Mouse (Mus musculus): ENCODE results near the gene Gnai2.

Gnai2 gene

GRCm38 (mm10) chr9:107611456-107612190, 23.5 kb downstream of the Gnai2 start:
- DNase-seq (ENCODE audit: low spot score in 2 of 2): peak in 1 of 2 experiments; percentile 51

- DNase-seq (ENCODE audit: low spot score in 2 of 2): no peak
Observed at GRCm38 (mm10) chr9:107609433-107609830, 25.7 kb downstream of the Gnai2 start.

- no peak for DNase-seq (ENCODE audit: low spot score in 2 of 2)
Observed at GRCm38 (mm10) chr9:107608741-107609432, 26.3 kb downstream of the Gnai2 start, which contains the start of gene Sema3b. Gene Sema3b (minus strand): TSS chr9:107609229.

GRCm38 (mm10) chr9:107607653-107608245, 27.4 kb downstream of the Gnai2 start:
- no peak for DNase-seq (ENCODE audit: low spot score in 2 of 2)

DNA sequence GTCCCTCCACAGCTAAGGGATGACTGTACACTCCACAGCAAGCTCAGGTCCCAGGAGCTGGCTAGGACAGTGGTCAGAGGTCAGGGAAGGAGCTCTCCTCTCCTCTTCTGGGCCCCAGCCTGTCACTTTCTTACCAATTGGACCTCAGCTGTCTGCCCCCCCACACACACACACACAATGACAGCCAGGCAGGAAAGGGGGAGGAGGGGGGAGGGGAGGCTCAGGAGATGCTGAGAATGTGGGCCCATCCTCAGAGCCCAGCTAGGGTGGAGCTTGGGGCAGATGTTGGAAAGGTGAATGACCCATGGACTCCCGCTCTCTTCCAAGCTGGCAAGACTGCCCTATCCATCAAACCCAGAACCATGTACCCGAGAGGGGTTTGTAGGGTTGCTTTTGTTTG, 28.1 kb downstream of the Gnai2 start:
- no peak for DNase-seq (ENCODE audit: low spot score in 2 of 2)

DNA sequence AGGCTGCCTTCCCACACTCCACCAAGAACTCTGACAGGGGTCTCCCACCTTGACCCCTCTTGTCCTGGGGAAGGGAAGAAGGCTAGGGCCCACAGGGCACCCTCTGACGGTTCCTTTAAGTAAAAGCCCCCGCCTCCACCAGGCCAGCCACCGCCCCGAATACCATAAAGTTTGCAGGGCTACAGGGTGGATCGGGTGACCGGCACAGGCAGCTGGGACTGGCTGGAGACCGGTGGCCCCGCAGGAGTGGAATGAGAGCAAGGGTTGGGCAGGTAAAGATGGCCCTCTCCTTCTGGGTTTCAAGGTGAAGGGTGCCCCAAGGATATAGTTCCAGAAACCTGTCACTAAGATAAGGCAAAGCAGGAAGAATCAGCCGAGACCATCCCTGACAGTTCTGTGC, 28.6 kb downstream of the Gnai2 start:
- DNase-seq (ENCODE audit: low spot score in 2 of 2): no peak

GRCm38 (mm10) chr9:107605041-107605661, 30.0 kb downstream of the Gnai2 start:
- no peak for DNase-seq (ENCODE audit: low spot score in 2 of 2)

GRCm38 (mm10) chr9:107603251-107603650, 31.9 kb downstream of the Gnai2 start:
- DNase-seq (ENCODE audit: low spot score in 2 of 2): no peak

DNA sequence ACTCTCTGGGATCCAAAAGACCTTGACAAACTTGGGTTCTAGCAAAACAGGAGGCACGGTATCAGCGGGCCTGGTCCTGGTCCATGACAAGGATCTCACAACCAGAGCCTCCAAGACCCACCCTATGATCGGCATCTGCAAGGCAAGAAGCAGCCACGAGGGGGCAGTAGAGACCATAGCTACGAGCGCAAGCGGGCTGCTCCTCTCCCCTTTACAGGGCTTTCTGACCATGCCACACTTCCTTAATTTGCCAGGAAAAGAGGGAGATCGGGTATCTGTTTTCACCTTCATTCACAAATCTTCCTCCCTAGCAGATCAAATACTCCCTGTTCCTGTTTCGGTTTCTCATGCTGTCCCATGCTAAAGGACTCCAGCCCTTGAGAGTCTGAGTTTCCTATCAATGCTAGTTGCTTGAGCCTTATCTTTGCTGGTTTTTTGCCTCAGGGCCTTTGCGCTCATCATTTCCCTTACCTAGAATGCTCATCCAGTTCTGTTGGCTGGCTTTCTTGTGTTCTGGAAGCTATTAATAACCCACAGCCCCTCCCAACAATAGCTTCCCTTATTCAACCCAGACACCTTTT, 33.0 kb downstream of the Gnai2 start:
- DNase-seq (ENCODE audit: low spot score in 2 of 2): peak; percentile 92 to 93

- no peak for DNase-seq (ENCODE audit: low spot score in 2 of 2)
Observed at GRCm38 (mm10) chr9:107601275-107601674, 33.9 kb downstream of the Gnai2 start.

- no peak for DNase-seq (ENCODE audit: low spot score in 2 of 2)
Observed at GRCm38 (mm10) chr9:107600745-107601144, 34.4 kb downstream of the Gnai2 start.

- no peak for DNase-seq (ENCODE audit: low spot score in 2 of 2)
Observed at GRCm38 (mm10) chr9:107599842-107600241, 35.3 kb downstream of the Gnai2 start.

DNA sequence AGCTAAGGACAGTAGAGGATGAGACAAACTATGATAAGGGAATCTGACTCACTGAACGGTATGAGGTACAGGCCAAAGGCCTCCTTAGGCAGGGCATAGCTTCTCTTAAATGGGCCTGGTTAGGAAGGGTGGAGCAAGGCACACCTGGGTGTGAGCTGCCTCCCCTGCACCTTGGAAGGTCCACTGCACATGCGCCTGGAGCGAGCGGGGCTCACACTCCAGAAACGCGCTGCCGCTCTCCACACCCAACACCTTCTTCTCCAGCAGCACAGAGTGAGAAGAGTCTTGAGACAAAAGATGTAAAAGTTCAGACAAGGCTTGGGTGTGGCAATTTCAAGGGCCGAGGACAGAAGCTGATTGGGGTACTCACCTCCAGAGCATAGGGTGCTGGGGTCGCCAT, 35.7 kb downstream of the Gnai2 start:
- DNase-seq (ENCODE audit: low spot score in 2 of 2): no peak

DNA sequence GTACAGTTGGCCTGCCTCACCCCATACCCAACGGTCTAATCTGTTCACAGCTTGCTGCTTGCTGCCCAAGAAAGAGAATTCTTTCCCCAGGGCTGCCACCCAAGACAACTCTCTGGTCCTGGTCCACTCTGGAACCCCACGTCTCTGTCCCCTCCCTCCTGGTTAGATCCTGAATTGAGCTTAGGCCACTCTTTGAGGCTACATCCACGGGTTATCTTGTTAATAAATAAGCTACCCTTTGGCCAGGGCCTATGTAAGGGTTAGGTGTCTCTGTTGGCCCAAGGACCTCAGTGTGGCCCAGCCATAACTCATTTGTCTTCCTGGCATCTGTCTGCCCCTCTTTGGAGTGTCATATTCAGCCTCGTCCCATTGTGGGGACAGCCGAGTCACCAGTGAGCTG, 36.8 kb downstream of the Gnai2 start:
- no peak for DNase-seq (ENCODE audit: low spot score in 2 of 2)

DNA sequence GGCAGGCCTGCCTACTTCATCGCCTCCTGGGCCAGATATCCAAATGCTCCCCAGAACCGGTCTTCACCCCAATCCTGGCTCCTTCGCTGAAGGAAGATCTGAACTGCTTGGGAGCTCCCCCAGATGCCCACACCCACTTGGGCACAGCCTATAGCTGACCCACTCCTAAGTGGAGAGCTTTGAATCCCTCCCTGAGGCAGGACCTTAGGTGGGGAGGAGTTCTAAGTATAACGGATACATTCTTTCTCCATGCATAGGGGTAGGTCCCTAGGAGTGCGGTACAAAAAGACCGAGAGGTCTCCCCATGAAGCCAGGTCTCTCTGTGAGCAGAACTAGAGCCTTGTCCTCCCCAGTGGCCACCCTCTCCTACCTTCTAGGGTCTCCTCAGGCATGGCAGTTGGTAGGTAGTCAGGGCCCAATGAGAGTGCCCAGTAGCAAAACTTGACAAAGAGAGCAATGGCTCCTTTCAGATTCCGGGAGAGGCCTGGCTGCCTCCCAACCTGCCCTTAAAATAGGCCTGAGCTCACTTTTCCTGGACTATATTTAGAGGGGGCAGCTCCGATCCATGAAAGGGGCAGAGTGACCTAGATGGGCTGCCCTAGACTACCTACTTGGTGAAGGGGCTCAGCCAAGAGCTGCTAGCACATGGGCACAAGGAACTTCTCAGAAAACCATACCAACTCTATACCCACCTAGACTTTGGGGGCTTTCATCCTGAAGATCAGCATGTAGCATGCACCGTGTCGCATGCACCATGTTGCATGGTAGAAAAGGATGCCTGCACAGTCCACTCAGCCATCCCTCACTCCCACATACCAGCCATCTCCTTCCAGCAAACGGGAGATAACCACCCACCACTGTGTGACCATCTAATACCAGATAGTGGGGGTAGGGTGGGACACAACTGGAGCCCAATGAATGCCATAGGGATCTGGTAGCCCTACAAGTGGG, 38.3 kb downstream of the Gnai2 start:
- DNase-seq (ENCODE audit: low spot score in 2 of 2): no peak

DNA sequence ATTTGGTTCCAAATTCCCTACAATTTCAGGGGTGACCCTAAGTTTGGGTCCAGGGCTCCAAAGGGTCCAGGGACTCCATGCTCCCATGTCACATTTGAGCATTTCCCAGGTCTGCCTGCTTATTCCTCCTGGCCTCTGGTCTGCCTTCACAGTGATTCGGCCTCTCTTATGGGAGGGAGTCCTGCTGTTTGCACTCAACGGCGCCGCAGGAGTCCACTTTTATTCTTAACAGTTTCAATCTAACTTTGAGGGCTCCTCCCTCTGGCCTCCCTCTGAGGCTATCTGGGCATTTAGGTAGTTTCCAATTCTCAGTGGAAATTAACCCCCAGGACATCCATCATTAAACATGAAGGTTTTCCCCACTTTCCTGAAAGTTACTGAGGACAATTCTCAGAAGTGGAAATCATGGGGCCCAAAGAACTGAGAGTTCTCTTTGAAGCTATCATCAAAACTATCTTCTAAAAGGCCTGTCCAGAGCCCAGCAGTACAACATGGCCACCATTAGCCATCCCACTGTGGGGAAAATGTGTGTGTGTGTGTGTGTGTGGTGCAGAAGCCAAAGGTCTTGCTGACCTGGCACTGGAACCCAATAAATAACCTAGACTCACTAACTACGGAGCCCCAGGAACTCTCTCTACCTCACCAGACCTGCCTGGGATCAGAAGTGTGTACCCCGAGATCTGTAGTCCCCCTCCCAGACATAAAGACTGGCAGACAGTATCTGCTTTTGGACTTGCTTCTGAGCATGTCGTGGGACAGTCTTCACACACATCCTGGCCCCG, 40.7 kb downstream of the Gnai2 start:
- DNase-seq (ENCODE audit: low spot score in 2 of 2): no peak

DNA sequence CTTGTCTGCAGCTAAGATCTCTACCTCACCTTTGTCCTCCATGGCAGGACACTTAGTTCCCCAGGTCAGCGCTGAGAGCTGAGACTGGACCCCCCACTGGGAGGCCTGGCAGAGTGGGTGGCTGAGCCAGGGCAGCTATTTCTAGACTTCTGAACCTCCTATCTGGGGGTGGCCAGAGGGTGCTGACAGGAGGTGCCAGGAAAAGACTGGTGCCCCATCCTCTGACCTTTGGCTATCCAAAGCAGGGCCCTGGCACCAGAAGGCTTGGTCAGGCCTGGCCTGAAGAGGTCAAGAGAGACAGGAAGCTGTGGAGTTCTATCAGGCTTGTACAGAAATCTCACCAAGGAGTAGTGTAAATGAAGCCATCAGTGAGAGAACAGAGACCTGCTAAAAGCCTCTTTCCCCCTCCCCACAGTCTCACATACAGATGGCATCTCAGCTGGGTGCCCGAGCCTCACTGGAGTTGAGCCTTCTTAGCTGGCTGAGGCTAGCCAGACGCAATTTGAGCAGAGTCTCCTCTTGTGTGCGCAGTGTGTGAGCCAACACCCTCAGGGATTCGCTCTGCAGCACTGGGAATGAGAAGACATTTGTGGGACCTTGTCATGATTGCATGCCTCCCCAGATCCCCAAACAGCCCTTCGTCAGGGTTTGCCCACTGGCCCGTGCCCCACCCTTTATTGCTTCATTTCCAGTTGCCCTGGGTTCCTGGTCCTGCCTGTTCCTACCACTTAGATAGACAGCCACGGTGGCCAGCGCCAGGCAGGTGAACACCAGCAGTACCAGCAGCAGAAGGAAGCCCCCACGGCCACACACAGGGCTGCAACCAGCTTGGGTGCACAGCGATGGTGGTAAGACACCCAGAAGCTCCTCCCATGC, 41.8 kb downstream of the Gnai2 start:
- DNase-seq (ENCODE audit: low spot score in 2 of 2): no peak

DNA sequence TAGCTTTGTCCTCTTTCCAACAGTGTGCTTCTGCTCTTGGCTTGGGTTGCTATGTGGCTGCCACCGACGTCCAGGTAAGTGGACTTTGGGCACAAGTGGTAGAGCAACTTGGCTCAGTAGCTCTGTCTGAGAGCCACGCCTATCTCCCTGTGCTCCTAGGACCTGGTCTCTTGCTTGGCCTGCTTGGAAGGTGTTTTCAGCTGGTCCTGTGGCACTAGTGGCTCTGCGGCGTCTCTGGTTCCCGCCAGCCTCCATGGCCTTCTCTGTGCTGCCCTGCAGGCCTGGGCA, 44.5 kb downstream of the Gnai2 start:
- DNase-seq (ENCODE audit: low spot score in 2 of 2): no peak

- DNase-seq (ENCODE audit: low spot score in 2 of 2): no peak
Observed at GRCm38 (mm10) chr9:107590058-107590772, 45.0 kb downstream of the Gnai2 start.
